In the genomic region with DNA sequence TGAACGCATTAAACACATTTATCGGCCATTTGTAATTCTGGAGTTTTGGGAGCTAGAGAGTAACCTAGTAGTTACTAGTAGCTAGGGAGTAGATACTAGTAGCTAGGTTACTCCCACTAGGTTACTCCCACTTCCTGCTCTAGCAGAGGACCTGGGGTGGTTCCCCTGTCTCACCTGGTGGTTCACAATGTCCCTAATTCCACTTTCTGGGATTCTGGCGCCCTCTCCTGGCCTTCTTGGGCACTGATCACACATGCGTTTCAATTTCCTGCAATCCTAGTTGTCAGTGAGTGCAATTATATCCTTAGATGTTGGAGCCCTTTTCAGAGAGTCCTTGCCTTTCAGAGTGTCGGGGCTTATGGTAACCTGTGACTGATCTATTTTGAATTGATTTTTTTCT, we compare ENCODE assay signal across 9 mouse cellular contexts. TPM values are rescaled to one million over a fixed set of nuclear protein-coding genes. Genes with fewer than 3 reads are reported as not detected.
DNase-seq lines count a peak whose midpoint lies in the region; ATAC-seq and TF ChIP-seq lines count a peak whose summit lies in the region.
"Had no signal": no experiment of that assay in that cellular context is flagged by ENCODE, and none has a peak within 500 bp of the region (broad histone marks: within the 10 kb centered on the region; RNA-seq: fewer than 3 reads in every experiment).

No protein-coding gene starts in this region.

- DNase-seq in midbrain, embryonic 14.5 days, result peak; percentile 72
- peak; percentile 10 for DNase-seq in adipocyte (ENCODE audit: low spot score)
- DNase-seq in cerebellum, adult 9-11 months, result peak; percentile 19
- peak; percentile 77 for DNase-seq in hindbrain, postnatal 0 days (ENCODE audit: low spot score)
- DNase-seq in liver, embryonic 11.5 days (ENCODE audit: low spot score), result peak; percentile 37
- peak; percentile 67 for DNase-seq in right cerebral cortex, postnatal 14 days

- H3K4me2 ChIP-seq in midbrain, embryonic 14.5 days (ENCODE audit: low read length), result no peak overlapping the region
- H3K4me2 ChIP-seq in midbrain, embryonic 13.5 days (replicated peaks), result no peak overlapping the region
- no peak overlapping the region for H3K4me2 ChIP-seq in hindbrain, postnatal 0 days (ENCODE audit: low read depth, low read length)
- no peak overlapping the region for H3K4me2 ChIP-seq in liver, embryonic 11.5 days
- H3K4me2 ChIP-seq: heart, embryonic 13.5 days; neural tube, embryonic 13.5 days had no signal

- 0 out of 2 replicates have a peak, but pooled peaks cover 6% of the 10 kb centered on the region for H3K4me1 ChIP-seq in midbrain, embryonic 14.5 days (ENCODE audit: control insufficient read depth, insufficient read depth, low read length)
- peaks cover 18% of the 10 kb centered on the region for H3K4me1 ChIP-seq in midbrain, embryonic 13.5 days (replicated peaks)
- H3K4me1 ChIP-seq in hindbrain, postnatal 0 days (ENCODE audit: insufficient read depth, low read length), result no peaks in the 10 kb centered on the region
- peaks cover 10% of the 10 kb centered on the region; the same call in 1 of the 2 replicates for H3K4me1 ChIP-seq in liver, embryonic 11.5 days (replicated peaks; ENCODE audit: control insufficient read depth, insufficient read depth, low read length)

- 37% methylated on average over 5 of the region's 5 CpGs for WGBS in midbrain, embryonic 14.5 days
- 38% methylated on average over 5 of the region's 5 CpGs for WGBS in midbrain, embryonic 13.5 days
- WGBS in hindbrain, postnatal 0 days, result 40% methylated on average over 5 of the region's 5 CpGs
- WGBS in liver, embryonic 11.5 days, result 36% methylated on average over 5 of the region's 5 CpGs

- H3K9ac ChIP-seq in midbrain, embryonic 14.5 days (replicated peaks; ENCODE audit: low read length), result no peak overlapping the region
- H3K9ac ChIP-seq in midbrain, embryonic 13.5 days (replicated peaks), result no peak overlapping the region
- no peak overlapping the region for H3K9ac ChIP-seq in hindbrain, postnatal 0 days (replicated peaks; ENCODE audit: low read length)
- H3K9ac ChIP-seq in liver, embryonic 11.5 days (ENCODE audit: low read depth, low read length), result no peak overlapping the region
- H3K9ac ChIP-seq: heart, embryonic 13.5 days; neural tube, embryonic 13.5 days had no signal

- ATAC-seq in midbrain, embryonic 14.5 days (ENCODE audit: low FRiP score, low TSS enrichment), result no peak
- no peak for ATAC-seq in midbrain, embryonic 13.5 days
- ATAC-seq in hindbrain, postnatal 0 days, result no peak
- ATAC-seq in liver, embryonic 11.5 days (replicated peaks; ENCODE audit: low FRiP score), result no peak

- H3K9me3 ChIP-seq in midbrain, embryonic 14.5 days (ENCODE audit: control insufficient read depth, low read length), result 0 out of 2 replicates have a peak, but pooled peaks cover 6% of the 10 kb centered on the region
- H3K9me3 ChIP-seq in midbrain, embryonic 13.5 days, result peaks cover 6% of the 10 kb centered on the region; the same call in 1 of the 2 replicates
- H3K9me3 ChIP-seq in hindbrain, postnatal 0 days (ENCODE audit: low read length), result no peaks in the 10 kb centered on the region
- no peaks in the 10 kb centered on the region for H3K9me3 ChIP-seq in liver, embryonic 11.5 days (ENCODE audit: control insufficient read depth, low read length)

- peak; percentile 83 for TF ChIP-seq CTCF in hindbrain, postnatal 0 days (IDR thresholded peaks at IDR 0.05; ENCODE audit: low read depth)

- no peak overlapping the region for H3K27ac ChIP-seq in midbrain, embryonic 14.5 days (replicated peaks; ENCODE audit: low read depth, low read length)
- H3K27ac ChIP-seq in midbrain, embryonic 13.5 days, result no peak overlapping the region
- no peak overlapping the region for H3K27ac ChIP-seq in hindbrain, postnatal 0 days
- no peak overlapping the region for H3K27ac ChIP-seq in liver, embryonic 11.5 days (ENCODE audit: low read depth, low read length)
- H3K27ac ChIP-seq: heart, embryonic 13.5 days; neural tube, embryonic 13.5 days had no signal

- no peak overlapping the region for H3K4me3 ChIP-seq in midbrain, embryonic 14.5 days (replicated peaks; ENCODE audit: low read depth, low read length)
- no peak overlapping the region for H3K4me3 ChIP-seq in midbrain, embryonic 13.5 days (replicated peaks)
- H3K4me3 ChIP-seq in hindbrain, postnatal 0 days (ENCODE audit: low read length), result 0 out of 2 replicates have a peak overlapping the region, but pooled peaks have one; percentile 11
- no peak overlapping the region for H3K4me3 ChIP-seq in liver, embryonic 11.5 days (ENCODE audit: low read depth, low read length)
- H3K4me3 ChIP-seq: heart, embryonic 13.5 days; neural tube, embryonic 13.5 days had no signal

- H3K36me3 ChIP-seq in midbrain, embryonic 14.5 days (ENCODE audit: control insufficient read depth, insufficient read depth, low read length), result no peaks in the 10 kb centered on the region
- no peaks in the 10 kb centered on the region for H3K36me3 ChIP-seq in midbrain, embryonic 13.5 days
- no peaks in the 10 kb centered on the region for H3K36me3 ChIP-seq in hindbrain, postnatal 0 days (ENCODE audit: insufficient read depth, low read length)
- no peaks in the 10 kb centered on the region for H3K36me3 ChIP-seq in liver, embryonic 11.5 days (ENCODE audit: control insufficient read depth, insufficient read depth, low read length)
- H3K36me3 ChIP-seq: heart, embryonic 13.5 days; neural tube, embryonic 13.5 days had no signal

- peaks cover 50% of the 10 kb centered on the region for H3K27me3 ChIP-seq in midbrain, embryonic 14.5 days (ENCODE audit: control insufficient read depth, insufficient read depth, low read length)
- peaks cover 57% of the 10 kb centered on the region for H3K27me3 ChIP-seq in midbrain, embryonic 13.5 days
- H3K27me3 ChIP-seq in hindbrain, postnatal 0 days (ENCODE audit: insufficient read depth, low read length), result peaks cover 6% of the 10 kb centered on the region; the same call in 1 of the 2 replicates
- peaks cover 54% of the 10 kb centered on the region for H3K27me3 ChIP-seq in liver, embryonic 11.5 days (replicated peaks; ENCODE audit: control insufficient read depth, insufficient read depth, low read length)

RNA-seq across cellular contexts. Expression of gene Trank1, which starts 2.7 kb away (rescaled TPM):
- 14.2 and 18.1 TPM in 2 replicates for polyA plus RNA-seq in midbrain, embryonic 14.5 days (2014; fragmentation: Nextera tagmentation; extraction: Ambion mirVana)
- polyA plus RNA-seq in midbrain, embryonic 13.5 days (2015; fragmentation: Nextera tagmentation; extraction: Ambion mirVana), result 6.1 and 7.2 TPM in 2 replicates
- 42.8 and 49.0 TPM in 2 replicates for total RNA-seq in hindbrain, postnatal 0 days (2014; rRNA removed)
- polyA plus RNA-seq in hindbrain, postnatal 0 days (2015; fragmentation: Nextera tagmentation; extraction: Ambion mirVana), result 12.6 and 13.1 TPM in 2 replicates
- polyA plus RNA-seq in liver, embryonic 11.5 days (2014; fragmentation: Nextera tagmentation; extraction: Ambion mirVana), result 0.03 and 0.10 TPM in 2 replicates

RNA-seq across cellular contexts. Expression of gene Epm2aip1, which starts 42.5 kb away (rescaled TPM):
- 77.0 and 93.4 TPM in 2 replicates for polyA plus RNA-seq in midbrain, embryonic 14.5 days (2014; fragmentation: Nextera tagmentation; extraction: Ambion mirVana)
- 47.9 and 48.9 TPM in 2 replicates for polyA plus RNA-seq in midbrain, embryonic 13.5 days (2015; fragmentation: Nextera tagmentation; extraction: Ambion mirVana)
- 73.1 and 81.4 TPM in 2 replicates for total RNA-seq in hindbrain, postnatal 0 days (2014; rRNA removed)
- polyA plus RNA-seq in hindbrain, postnatal 0 days (2015; fragmentation: Nextera tagmentation; extraction: Ambion mirVana), result 34.4 and 36.0 TPM in 2 replicates
- 21.7 and 24.5 TPM in 2 replicates for polyA plus RNA-seq in liver, embryonic 11.5 days (2014; fragmentation: Nextera tagmentation; extraction: Ambion mirVana)

RNA-seq across cellular contexts. Expression of gene Mlh1, which starts 42.6 kb away (rescaled TPM):
- polyA plus RNA-seq in midbrain, embryonic 14.5 days (2014; fragmentation: Nextera tagmentation; extraction: Ambion mirVana), result 25.0 and 30.4 TPM in 2 replicates
- polyA plus RNA-seq in midbrain, embryonic 13.5 days (2015; fragmentation: Nextera tagmentation; extraction: Ambion mirVana), result 33.2 and 36.2 TPM in 2 replicates
- 16.1 and 24.0 TPM in 2 replicates for total RNA-seq in hindbrain, postnatal 0 days (2014; rRNA removed)
- 16.0 and 19.4 TPM in 2 replicates for polyA plus RNA-seq in hindbrain, postnatal 0 days (2015; fragmentation: Nextera tagmentation; extraction: Ambion mirVana)
- polyA plus RNA-seq in liver, embryonic 11.5 days (2014; fragmentation: Nextera tagmentation; extraction: Ambion mirVana), result 50.2 and 52.4 TPM in 2 replicates

Comparison
In these comparisons a context has a peak if more than half of its experiments do, and no peak if none do; other contexts are left out.
1. DNase-seq: peak in every context shown above with its lines; median percentile 77 in hindbrain, postnatal 0 days; 72 in midbrain, embryonic 14.5 days; 67 in right cerebral cortex, postnatal 14 days; 37 in liver, embryonic 11.5 days; 19 in cerebellum, adult 9-11 months; 10 in adipocyte.